Mouse (Mus musculus): ENCODE results near the gene 1700003E16Rik. TPM values are rescaled to one million over a fixed set of nuclear protein-coding genes. Genes with fewer than 3 reads are reported as not detected.

1700003E16Rik gene
- polyA plus RNA-seq, 1 experiment from 2014 or later = 1.8 TPM

DNA sequence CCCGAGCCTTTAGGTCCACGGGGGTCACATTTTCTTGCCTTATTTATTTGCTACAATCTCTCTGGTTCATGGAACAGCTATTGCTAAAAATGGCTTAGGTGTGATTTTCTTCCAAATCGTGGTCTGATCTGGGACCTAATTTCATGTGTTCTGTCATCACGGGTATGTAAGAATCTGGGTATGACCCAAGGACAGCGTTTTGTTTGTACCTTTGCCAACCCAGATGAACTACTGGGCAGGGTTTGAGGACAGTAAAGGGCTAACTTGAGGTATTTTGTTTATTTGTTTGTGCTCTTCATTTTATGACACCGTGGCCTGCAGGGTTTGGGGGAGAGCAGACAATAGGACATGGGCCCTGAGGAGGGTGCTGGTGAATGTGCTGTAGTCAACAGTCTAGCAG lies 24.4 kb downstream of the 1700003E16Rik start:
- peaks cover 38% of the 10 kb centered on the region for H3K36me3 ChIP-seq
- peaks cover 22% of the 10 kb centered on the region for H3K4me1 ChIP-seq (replicated peaks)
- no peaks in the 10 kb centered on the region for H3K9me3 ChIP-seq
- no peak overlapping the region for H3K4me2 ChIP-seq
- no peak overlapping the region for H3K27ac ChIP-seq
- no peaks in the 10 kb centered on the region for H3K27me3 ChIP-seq
- 72% methylated on average over 6 of the region's 6 CpGs for WGBS
- no peak overlapping the region for H3K4me3 ChIP-seq (replicated peaks)
- H3K9ac ChIP-seq (replicated peaks) = no peak overlapping the region
- ATAC-seq (ENCODE audit: insufficient number of reproducible peaks, insufficient read depth, low FRiP score, low TSS enrichment, low read depth) = no peak

GRCm38 (mm10) chr6:83184858-83185435 lies 28.7 kb downstream of the 1700003E16Rik start:
- Histone ChIP-seq H3K27ac (no peak overlapping the region), H3K9ac (replicated peaks) (no peak overlapping the region), H3K9me3 (no peaks in the 10 kb centered on the region), H3K36me3 (peaks cover 57% of the 10 kb centered on the region), H3K27me3 (no peaks in the 10 kb centered on the region), H3K4me3 (replicated peaks) (no peak overlapping the region), H3K4me2 (no peak overlapping the region), H3K4me1 (replicated peaks) (peaks cover 27% of the 10 kb centered on the region)
- WGBS = 84% methylated on average over 3 of the region's 3 CpGs
- no peak for ATAC-seq (ENCODE audit: insufficient number of reproducible peaks, insufficient read depth, low FRiP score, low TSS enrichment, low read depth)

DNA sequence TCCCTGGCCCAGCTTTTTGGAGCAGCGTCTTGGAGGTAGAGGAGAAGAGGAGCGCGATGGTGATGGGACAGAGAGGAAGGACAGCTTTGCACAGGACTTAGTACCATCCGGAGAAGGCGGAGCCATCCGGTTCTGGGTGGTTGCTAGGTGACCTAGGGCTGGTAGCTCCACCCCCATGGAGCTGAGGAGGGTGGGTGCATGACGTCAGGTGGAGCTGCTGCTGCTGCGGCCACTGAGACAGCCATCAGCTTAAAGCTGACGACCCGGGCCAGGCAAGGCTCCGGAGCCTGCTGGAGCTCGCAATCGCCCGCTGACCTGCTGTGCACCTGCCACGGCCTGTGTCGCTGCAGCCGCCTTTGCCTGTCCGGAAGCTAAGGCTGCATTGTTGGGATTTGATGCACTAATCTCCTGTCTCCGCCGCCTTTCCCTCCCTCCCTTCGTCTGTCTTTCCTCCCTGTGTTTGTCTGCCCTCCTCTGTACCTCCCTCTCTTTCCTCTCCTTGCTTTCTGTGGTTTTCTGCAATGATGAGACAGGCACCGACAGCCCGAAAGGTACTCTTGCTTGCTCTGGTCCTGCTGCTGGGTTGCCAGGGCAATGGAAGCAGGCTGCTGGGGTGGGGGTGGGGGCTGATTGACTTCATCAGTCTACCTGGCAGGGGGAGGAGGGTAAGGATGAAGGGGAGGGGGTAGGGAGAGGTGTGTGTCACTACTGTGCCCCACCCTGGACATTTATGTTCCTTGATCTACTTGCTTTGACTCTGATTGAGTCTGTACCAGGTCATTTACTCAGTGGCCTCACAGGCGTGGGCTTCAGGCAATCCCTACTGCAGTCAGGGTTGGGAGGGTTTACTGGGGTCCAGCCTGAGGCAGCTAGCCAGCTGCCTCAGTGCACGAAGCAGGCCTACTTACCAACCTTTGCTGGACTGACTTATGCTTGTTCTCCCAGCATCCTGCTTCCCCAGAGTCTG lies 30.0 kb downstream of the 1700003E16Rik start:
- Histone ChIP-seq H3K4me2 (peak overlapping the region; percentile 61), H3K9me3 (no peaks in the 10 kb centered on the region), H3K4me1 (replicated peaks) (peaks cover 26% of the 10 kb centered on the region), H3K4me3 (replicated peaks) (peak overlapping the region; percentile 37), H3K36me3 (peaks cover 69% of the 10 kb centered on the region), H3K9ac (replicated peaks) (peak overlapping the region; percentile 50), H3K27me3 (no peaks in the 10 kb centered on the region), H3K27ac (peak overlapping the region; percentile 72)
- peak; percentile 85 for ATAC-seq (ENCODE audit: insufficient number of reproducible peaks, insufficient read depth, low FRiP score, low TSS enrichment, low read depth)
- WGBS = 3% methylated on average over 25 of the region's 25 CpGs

GRCm38 (mm10) chr6:83186946-83187345 lies 30.7 kb downstream of the 1700003E16Rik start:
- Histone ChIP-seq H3K27ac (peak overlapping the region; percentile 72), H3K27me3 (no peaks in the 10 kb centered on the region), H3K36me3 (peaks cover 76% of the 10 kb centered on the region), H3K9me3 (no peaks in the 10 kb centered on the region), H3K9ac (replicated peaks) (no peak overlapping the region), H3K4me3 (replicated peaks) (no peak overlapping the region), H3K4me2 (peak overlapping the region; percentile 61), H3K4me1 (replicated peaks) (peaks cover 26% of the 10 kb centered on the region)
- no peak for ATAC-seq (ENCODE audit: insufficient number of reproducible peaks, insufficient read depth, low FRiP score, low TSS enrichment, low read depth)
- 77% methylated on average over 2 of the region's 2 CpGs for WGBS

DNA sequence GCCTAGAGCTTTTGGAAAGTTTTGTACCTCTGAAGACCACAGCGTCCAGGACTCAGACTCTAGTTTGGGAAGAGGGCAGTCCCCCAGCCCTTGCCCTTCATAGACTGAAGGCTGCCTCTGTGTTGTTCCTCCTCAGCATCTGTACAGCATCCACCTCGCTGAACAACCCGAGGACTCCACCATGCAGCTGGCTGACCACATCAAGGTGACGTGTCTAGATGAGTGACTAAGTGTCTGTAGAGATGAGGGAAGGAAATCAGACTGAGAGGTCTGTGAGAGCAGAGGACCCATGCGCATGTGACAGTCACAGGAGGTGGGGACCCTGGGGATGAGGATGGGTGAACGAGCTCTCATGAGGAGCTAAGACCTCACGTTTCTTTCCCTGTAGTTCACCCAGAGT lies 37.4 kb downstream of the 1700003E16Rik start:
- peaks cover 100% of the 10 kb centered on the region for H3K36me3 ChIP-seq
- ATAC-seq (ENCODE audit: insufficient number of reproducible peaks, insufficient read depth, low FRiP score, low TSS enrichment, low read depth) = no peak
- 92% methylated on average over 7 of the region's 7 CpGs for WGBS

GRCm38 (mm10) chr6:83197345-83198004 lies 41.3 kb downstream of the 1700003E16Rik start:
- Histone ChIP-seq H3K9ac (replicated peaks) (no peak overlapping the region), H3K9me3 (no peaks in the 10 kb centered on the region), H3K27me3 (no peaks in the 10 kb centered on the region), H3K4me1 (replicated peaks) (no peaks in the 10 kb centered on the region), H3K4me2 (no peak overlapping the region), H3K36me3 (peaks cover 89% of the 10 kb centered on the region), H3K4me3 (replicated peaks) (no peak overlapping the region), H3K27ac (no peak overlapping the region)
- WGBS = 40% methylated on average over 15 of the region's 15 CpGs
- no peak for ATAC-seq (ENCODE audit: insufficient number of reproducible peaks, insufficient read depth, low FRiP score, low TSS enrichment, low read depth)

More for the DNA sequence above, 37.4 kb downstream of the 1700003E16Rik start:
- Histone ChIP-seq H3K4me1 (replicated peaks) (no peaks in the 10 kb centered on the region), H3K27ac (no peak overlapping the region), H3K4me2 (no peak overlapping the region), H3K27me3 (no peaks in the 10 kb centered on the region), H3K4me3 (replicated peaks) (no peak overlapping the region), H3K9ac (replicated peaks) (no peak overlapping the region), H3K9me3 (no peaks in the 10 kb centered on the region)

GRCm38 (mm10) chr6:83203320-83203719 lies 47.1 kb downstream of the 1700003E16Rik start:
- H3K9me3 ChIP-seq = no peaks in the 10 kb centered on the region
- H3K4me3 ChIP-seq (replicated peaks) = no peak overlapping the region
- H3K27ac ChIP-seq = no peak overlapping the region
- ATAC-seq (ENCODE audit: insufficient number of reproducible peaks, insufficient read depth, low FRiP score, low TSS enrichment, low read depth) = no peak
- no peak overlapping the region for H3K9ac ChIP-seq (replicated peaks)
- H3K27me3 ChIP-seq = no peaks in the 10 kb centered on the region
- peaks cover 30% of the 10 kb centered on the region for H3K36me3 ChIP-seq
- no peak overlapping the region for H3K4me2 ChIP-seq
- WGBS = 80% methylated on average over 4 of the region's 4 CpGs
- H3K4me1 ChIP-seq (replicated peaks) = no peaks in the 10 kb centered on the region

- no peaks in the 10 kb centered on the region for H3K9me3 ChIP-seq
- H3K4me1 ChIP-seq (replicated peaks) = peaks cover 4% of the 10 kb centered on the region; the same call in 1 of the 2 replicates
- H3K27ac ChIP-seq = no peak overlapping the region
- no peak overlapping the region for H3K4me2 ChIP-seq
- no peak overlapping the region for H3K4me3 ChIP-seq (replicated peaks)
- WGBS = 91% methylated on average over 3 of the region's 3 CpGs
- no peak for ATAC-seq (ENCODE audit: insufficient number of reproducible peaks, insufficient read depth, low FRiP score, low TSS enrichment, low read depth)
- H3K9ac ChIP-seq (replicated peaks) = no peak overlapping the region
- H3K27me3 ChIP-seq = no peaks in the 10 kb centered on the region
- peaks cover 6% of the 10 kb centered on the region; the same call in 1 of the 2 replicates for H3K36me3 ChIP-seq
These were observed 49.6 kb downstream of the 1700003E16Rik start for GRCm38 (mm10) chr6:83205851-83206250.

DNA sequence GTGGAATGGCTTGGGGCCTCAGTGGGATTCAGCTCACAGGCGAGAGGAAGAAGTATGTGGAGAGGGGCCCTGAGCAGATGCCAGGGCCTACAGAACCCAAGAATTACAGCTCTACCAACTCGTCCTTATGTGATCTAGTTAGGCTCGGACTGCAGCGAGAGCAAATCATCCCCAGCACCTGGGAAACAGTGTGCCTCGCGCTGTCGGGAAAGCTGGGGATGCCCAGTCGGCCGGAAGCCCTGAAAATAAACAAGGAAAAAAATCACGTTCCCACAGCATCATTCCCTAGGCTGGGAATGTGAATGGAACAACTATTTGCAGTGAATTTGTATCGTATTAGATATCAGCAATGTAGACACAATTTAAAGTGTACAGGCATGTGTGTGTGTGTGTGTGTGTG lies 50.1 kb downstream of the 1700003E16Rik start:
- Histone ChIP-seq H3K9me3 (no peaks in the 10 kb centered on the region), H3K4me2 (no peak overlapping the region), H3K4me3 (replicated peaks) (no peak overlapping the region), H3K9ac (replicated peaks) (no peak overlapping the region), H3K36me3 (0 out of 2 replicates have a peak, but pooled peaks cover 1% of the 10 kb centered on the region), H3K27me3 (no peaks in the 10 kb centered on the region), H3K4me1 (replicated peaks) (peaks cover 7% of the 10 kb centered on the region; the same call in 1 of the 2 replicates), H3K27ac (no peak overlapping the region)
- 74% methylated on average over 11 of the region's 11 CpGs for WGBS
- ATAC-seq (ENCODE audit: insufficient number of reproducible peaks, insufficient read depth, low FRiP score, low TSS enrichment, low read depth) = no peak

- Histone ChIP-seq H3K9me3 (no peaks in the 10 kb centered on the region), H3K4me3 (replicated peaks) (no peak overlapping the region), H3K9ac (replicated peaks) (no peak overlapping the region), H3K27ac (no peak overlapping the region), H3K27me3 (no peaks in the 10 kb centered on the region), H3K4me2 (no peak overlapping the region), H3K36me3 (no peaks in the 10 kb centered on the region), H3K4me1 (replicated peaks) (peaks cover 11% of the 10 kb centered on the region)
- ATAC-seq (ENCODE audit: insufficient number of reproducible peaks, insufficient read depth, low FRiP score, low TSS enrichment, low read depth) = no peak
- WGBS = 72% methylated on average over 9 of the region's 9 CpGs
These were observed 51.3 kb downstream of the 1700003E16Rik start for GRCm38 (mm10) chr6:83207361-83208049.

- WGBS = 73% methylated on average over 2 of the region's 2 CpGs
- no peak overlapping the region for H3K4me3 ChIP-seq (replicated peaks)
- no peaks in the 10 kb centered on the region for H3K9me3 ChIP-seq
- no peaks in the 10 kb centered on the region for H3K36me3 ChIP-seq
- no peaks in the 10 kb centered on the region for H3K27me3 ChIP-seq
- H3K9ac ChIP-seq (replicated peaks) = no peak overlapping the region
- no peak for ATAC-seq (ENCODE audit: insufficient number of reproducible peaks, insufficient read depth, low FRiP score, low TSS enrichment, low read depth)
- no peak overlapping the region for H3K27ac ChIP-seq
- H3K4me2 ChIP-seq = no peak overlapping the region
- peaks cover 11% of the 10 kb centered on the region for H3K4me1 ChIP-seq (replicated peaks)
These were observed 51.8 kb downstream of the 1700003E16Rik start for GRCm38 (mm10) chr6:83208050-83208400.

Measured in limb, embryonic 12.5 days (tissue).